Mouse (Mus musculus): ENCODE results near the gene Sphk2.

Sphk2 gene

GRCm38 (mm10) chr7:45717918-45718297 lies at the start of gene Sphk2:
TSS of gene Sphk2 (minus strand) at chr7:45718002.
- in situ Hi-C loops (cut with MboI, MseI) = no loop called here

GRCm38 (mm10) chr7:45767500-45767899 lies 49.7 kb upstream of the Sphk2 start:
- in situ Hi-C loops (cut with MboI, MseI) = no loop called here

GRCm38 (mm10) chr7:45766764-45767163 lies 49.0 kb upstream of the Sphk2 start:
- in situ Hi-C loops (cut with MboI, MseI) = no loop called here

GRCm38 (mm10) chr7:45765995-45766394 lies 48.2 kb upstream of the Sphk2 start:
- in situ Hi-C loops (cut with MboI, MseI) = no loop called here

GRCm38 (mm10) chr7:45760151-45760550 lies 42.3 kb upstream of the Sphk2 start:
- in situ Hi-C loops (cut with MboI, MseI) = no loop called here

GRCm38 (mm10) chr7:45759400-45759799 lies 41.6 kb upstream of the Sphk2 start:
- in situ Hi-C loops (cut with MboI, MseI) = no loop called here

GRCm38 (mm10) chr7:45755703-45756102 lies 37.9 kb upstream of the Sphk2 start:
- in situ Hi-C loops (cut with MboI, MseI) = no loop called here

GRCm38 (mm10) chr7:45750162-45750561 lies 32.4 kb upstream of the Sphk2 start:
- in situ Hi-C loops (cut with MboI, MseI) = no loop called here

- in situ Hi-C loops (cut with MboI, MseI) = no loop called here
Measured at GRCm38 (mm10) chr7:45749401-45749800, 31.6 kb upstream of the Sphk2 start.

GRCm38 (mm10) chr7:45748110-45748509 lies 30.3 kb upstream of the Sphk2 start:
- in situ Hi-C loops (cut with MboI, MseI) = no loop called here

- in situ Hi-C loops (cut with MboI, MseI) = no loop called here
Measured at GRCm38 (mm10) chr7:45747450-45747849, 29.6 kb upstream of the Sphk2 start.

- in situ Hi-C loops (cut with MboI, MseI) = no loop called here
Measured at GRCm38 (mm10) chr7:45746518-45746917, 28.7 kb upstream of the Sphk2 start.

GRCm38 (mm10) chr7:45744387-45744786 lies 26.6 kb upstream of the Sphk2 start:
- in situ Hi-C loops (cut with MboI, MseI) = loop anchor here (5.0 kb wide), 1 partner anchor 58 kb away; no protein-coding TSS in a partner anchor

- in situ Hi-C loops (cut with MboI, MseI) = loop anchor here (5.0 kb wide), 1 partner anchor 60 kb away; no protein-coding TSS in a partner anchor
Measured at GRCm38 (mm10) chr7:45742338-45742737, 24.5 kb upstream of the Sphk2 start.

GRCm38 (mm10) chr7:45741777-45742176 lies 24.0 kb upstream of the Sphk2 start:
- in situ Hi-C loops (cut with MboI, MseI) = loop anchor here (5.0 kb wide), 1 partner anchor 61 kb away; no protein-coding TSS in a partner anchor

- in situ Hi-C loops (cut with MboI, MseI) = loop anchor here (5.0 kb wide), 1 partner anchor 61 kb away; no protein-coding TSS in a partner anchor
Measured at GRCm38 (mm10) chr7:45741308-45741707, 23.5 kb upstream of the Sphk2 start.

- in situ Hi-C loops (cut with MboI, MseI) = loop anchor here (5.0 kb wide), 1 partner anchor 62 kb away; no protein-coding TSS in a partner anchor
Measured at GRCm38 (mm10) chr7:45739820-45740219, 22.0 kb upstream of the Sphk2 start.

- in situ Hi-C loops (cut with MboI, MseI) = no loop called here
Measured at GRCm38 (mm10) chr7:45739162-45739763, 21.5 kb upstream of the Sphk2 start.

GRCm38 (mm10) chr7:45733477-45733876 lies 15.7 kb upstream of the Sphk2 start:
- in situ Hi-C loops (cut with MboI, MseI) = loop anchor here (5.0 kb wide), 1 partner anchor 209 kb away; no protein-coding TSS in a partner anchor

- in situ Hi-C loops (cut with MboI, MseI) = loop anchor here (5.0 kb wide), 1 partner anchor 211 kb away; no protein-coding TSS in a partner anchor
Measured at GRCm38 (mm10) chr7:45730727-45731431, 13.1 kb upstream of the Sphk2 start.

- in situ Hi-C loops (cut with MboI, MseI) = no loop called here
Measured at GRCm38 (mm10) chr7:45727625-45728024, 9.8 kb upstream of the Sphk2 start.

GRCm38 (mm10) chr7:45726419-45726818 lies 8.6 kb upstream of the Sphk2 start:
- in situ Hi-C loops (cut with MboI, MseI) = no loop called here

GRCm38 (mm10) chr7:45725713-45726112 lies 7.9 kb upstream of the Sphk2 start, which contains the start of gene Spaca4:
TSS of gene Spaca4 (minus strand) at chr7:45725813.
- in situ Hi-C loops (cut with MboI, MseI) = no loop called here
